Mouse (Mus musculus): ENCODE results near the gene Atrnl1. TPM values are rescaled to one million over a fixed set of nuclear protein-coding genes. Genes with fewer than 3 reads are reported as not detected.

Gene Atrnl1
- polyA plus RNA-seq, 1 experiment = 9.0 TPM

- no peaks in the 10 kb centered on the region for H3K27me3 ChIP-seq (ENCODE audit: control insufficient read depth, insufficient read depth, low read length)
- H3K27ac ChIP-seq (ENCODE audit: insufficient read depth, low read depth, low read length) = no peak overlapping the region
- H3K4me1 ChIP-seq (ENCODE audit: control insufficient read depth, insufficient read depth, insufficient read length, low read length) = no peaks in the 10 kb centered on the region
- H3K4me3 ChIP-seq (ENCODE audit: low read depth, low read length) = no peak overlapping the region
- H3K36me3 ChIP-seq (ENCODE audit: control insufficient read depth, insufficient read depth, low read length) = no peaks in the 10 kb centered on the region
- TF ChIP-seq POLR2A (IDR thresholded peaks at IDR 0.05; ENCODE audit: low read depth, low read length) (no peak), CTCF (IDR thresholded peaks at IDR 0.05; ENCODE audit: extremely low read depth, insufficient read length, insufficient replicate concordance, low read depth, low read length) (no peak)
- WGBS = 47% methylated on average over 13 of the region's 13 CpGs
Measured at GRCm38 (mm10) chr19:58140191-58140784, 529.5 kb downstream of the Atrnl1 start.

GRCm38 (mm10) chr19:58143853-58144454 is 533.1 kb downstream of the Atrnl1 start:
- H3K27ac ChIP-seq (ENCODE audit: insufficient read depth, low read depth, low read length) = no peak overlapping the region
- no peaks in the 10 kb centered on the region for H3K27me3 ChIP-seq (ENCODE audit: control insufficient read depth, insufficient read depth, low read length)
- no peaks in the 10 kb centered on the region for H3K36me3 ChIP-seq (ENCODE audit: control insufficient read depth, insufficient read depth, low read length)
- no peak for TF ChIP-seq CTCF (IDR thresholded peaks at IDR 0.05; ENCODE audit: extremely low read depth, insufficient read length, insufficient replicate concordance, low read depth, low read length)
- no peak for TF ChIP-seq POLR2A (IDR thresholded peaks at IDR 0.05; ENCODE audit: low read depth, low read length)
- WGBS = 82% methylated on average over 7 of the region's 7 CpGs
- H3K4me3 ChIP-seq (ENCODE audit: low read depth, low read length) = no peak overlapping the region
- no peaks in the 10 kb centered on the region for H3K4me1 ChIP-seq (ENCODE audit: control insufficient read depth, insufficient read depth, insufficient read length, low read length)

- Histone ChIP-seq H3K27ac (ENCODE audit: insufficient read depth, low read depth, low read length) (no peak overlapping the region), H3K27me3 (ENCODE audit: control insufficient read depth, insufficient read depth, low read length) (no peaks in the 10 kb centered on the region), H3K36me3 (ENCODE audit: control insufficient read depth, insufficient read depth, low read length) (no peaks in the 10 kb centered on the region), H3K4me3 (ENCODE audit: low read depth, low read length) (no peak overlapping the region), H3K4me1 (ENCODE audit: control insufficient read depth, insufficient read depth, insufficient read length, low read length) (no peaks in the 10 kb centered on the region)
- TF ChIP-seq CTCF (IDR thresholded peaks at IDR 0.05; ENCODE audit: extremely low read depth, insufficient read length, insufficient replicate concordance, low read depth, low read length) (no peak), POLR2A (IDR thresholded peaks at IDR 0.05; ENCODE audit: low read depth, low read length) (no peak)
- WGBS = 87% methylated on average over 9 of the region's 9 CpGs
Measured at GRCm38 (mm10) chr19:58145521-58145920, 534.7 kb downstream of the Atrnl1 start.

- no peaks in the 10 kb centered on the region for H3K4me1 ChIP-seq (ENCODE audit: control insufficient read depth, insufficient read depth, insufficient read length, low read length)
- 87% methylated on average over 7 of the region's 7 CpGs for WGBS
- H3K27me3 ChIP-seq (ENCODE audit: control insufficient read depth, insufficient read depth, low read length) = no peaks in the 10 kb centered on the region
- H3K4me3 ChIP-seq (ENCODE audit: low read depth, low read length) = no peak overlapping the region
- H3K27ac ChIP-seq (ENCODE audit: insufficient read depth, low read depth, low read length) = no peak overlapping the region
- no peaks in the 10 kb centered on the region for H3K36me3 ChIP-seq (ENCODE audit: control insufficient read depth, insufficient read depth, low read length)
- TF ChIP-seq POLR2A (IDR thresholded peaks at IDR 0.05; ENCODE audit: low read depth, low read length) (no peak), CTCF (IDR thresholded peaks at IDR 0.05; ENCODE audit: extremely low read depth, insufficient read length, insufficient replicate concordance, low read depth, low read length) (no peak)
Measured at GRCm38 (mm10) chr19:58151257-58151656, 540.4 kb downstream of the Atrnl1 start.

- TF ChIP-seq POLR2A (IDR thresholded peaks at IDR 0.05; ENCODE audit: low read depth, low read length) (no peak), CTCF (IDR thresholded peaks at IDR 0.05; ENCODE audit: extremely low read depth, insufficient read length, insufficient replicate concordance, low read depth, low read length) (no peak)
- 77% methylated on average over 9 of the region's 9 CpGs for WGBS
- Histone ChIP-seq H3K27ac (ENCODE audit: insufficient read depth, low read depth, low read length) (no peak overlapping the region), H3K4me3 (ENCODE audit: low read depth, low read length) (no peak overlapping the region), H3K27me3 (ENCODE audit: control insufficient read depth, insufficient read depth, low read length) (no peaks in the 10 kb centered on the region), H3K36me3 (ENCODE audit: control insufficient read depth, insufficient read depth, low read length) (no peaks in the 10 kb centered on the region), H3K4me1 (ENCODE audit: control insufficient read depth, insufficient read depth, insufficient read length, low read length) (no peaks in the 10 kb centered on the region)
Measured at GRCm38 (mm10) chr19:58161569-58161968, 550.7 kb downstream of the Atrnl1 start.

- Histone ChIP-seq H3K36me3 (ENCODE audit: control insufficient read depth, insufficient read depth, low read length) (no peaks in the 10 kb centered on the region), H3K27me3 (ENCODE audit: control insufficient read depth, insufficient read depth, low read length) (no peaks in the 10 kb centered on the region), H3K4me3 (ENCODE audit: low read depth, low read length) (no peak overlapping the region), H3K4me1 (ENCODE audit: control insufficient read depth, insufficient read depth, insufficient read length, low read length) (no peaks in the 10 kb centered on the region), H3K27ac (ENCODE audit: insufficient read depth, low read depth, low read length) (no peak overlapping the region)
- TF ChIP-seq POLR2A (IDR thresholded peaks at IDR 0.05; ENCODE audit: low read depth, low read length) (no peak), CTCF (IDR thresholded peaks at IDR 0.05; ENCODE audit: extremely low read depth, insufficient read length, insufficient replicate concordance, low read depth, low read length) (no peak)
- WGBS = 61% methylated on average over 7 of the region's 7 CpGs
Measured at GRCm38 (mm10) chr19:58164896-58165634, 554.2 kb downstream of the Atrnl1 start.

GRCm38 (mm10) chr19:58165635-58166015 is 554.8 kb downstream of the Atrnl1 start:
- no peaks in the 10 kb centered on the region for H3K36me3 ChIP-seq (ENCODE audit: control insufficient read depth, insufficient read depth, low read length)
- no peaks in the 10 kb centered on the region for H3K4me1 ChIP-seq (ENCODE audit: control insufficient read depth, insufficient read depth, insufficient read length, low read length)
- H3K27me3 ChIP-seq (ENCODE audit: control insufficient read depth, insufficient read depth, low read length) = no peaks in the 10 kb centered on the region
- no peak overlapping the region for H3K27ac ChIP-seq (ENCODE audit: insufficient read depth, low read depth, low read length)
- no peak overlapping the region for H3K4me3 ChIP-seq (ENCODE audit: low read depth, low read length)
- no peak for TF ChIP-seq POLR2A (IDR thresholded peaks at IDR 0.05; ENCODE audit: low read depth, low read length)
- 33% methylated on average over 9 of the region's 9 CpGs for WGBS

All from small intestine, adult 2 months (tissue).